Mouse (Mus musculus) G1E (cell line): Measurements from ENCODE around the gene Zfp644.

ENCODE experiments used
- CTCF ChIP-seq: IDR thresholded peaks from 2 replicates; pipeline ENCODE4 v1.5.1; 2012; ENCODE audit warnings: low read depth, low read length, inconsistent platforms, mixed read lengths
- GATA1 ChIP-seq: IDR thresholded peaks from 2 replicates; pipeline ENCODE4 v1.6.1; 2012; ENCODE audit warnings: borderline replicate concordance, low read length, inconsistent platforms, mixed read lengths
- GATA2 ChIP-seq: IDR thresholded peaks from 2 replicates; pipeline ENCODE4 v1.6.1; 2012; ENCODE audit warnings: low read depth, low read length, inconsistent platforms, borderline replicate concordance
- POLR2AphosphoS5 ChIP-seq: IDR thresholded peaks from 2 replicates; pipeline ENCODE4 v1.6.1; 2012; ENCODE audit warnings: low read depth, low read length, inconsistent platforms; ENCODE audit not compliant: insufficient replicate concordance
- TAL1 ChIP-seq: conservative IDR thresholded peaks from 2 replicates; pipeline ENCODE4 v1.6.1; 2012; ENCODE audit warnings: low read depth, low read length, inconsistent platforms, mixed read lengths

- no peak for TF ChIP-seq CTCF
- no peak for TF ChIP-seq GATA1
- TF ChIP-seq POLR2AphosphoS5, result no peak
- TF ChIP-seq GATA2, result no peak
- no peak for TF ChIP-seq TAL1
Observed at GRCm38 (mm10) chr5:106676784-106677183, 20.3 kb downstream of the Zfp644 start.
